Mouse (Mus musculus): ENCODE results near the gene Dmrt1.
A peak's percentile ranks its signal among the peaks of the same experiment; 100 is the strongest.
"Not testable (repeated sequence)": the region's sequence is repeated elsewhere in the genome, so short reads cannot be mapped to it uniquely, and the experiment has no call there.

Dmrt1 gene

DNA sequence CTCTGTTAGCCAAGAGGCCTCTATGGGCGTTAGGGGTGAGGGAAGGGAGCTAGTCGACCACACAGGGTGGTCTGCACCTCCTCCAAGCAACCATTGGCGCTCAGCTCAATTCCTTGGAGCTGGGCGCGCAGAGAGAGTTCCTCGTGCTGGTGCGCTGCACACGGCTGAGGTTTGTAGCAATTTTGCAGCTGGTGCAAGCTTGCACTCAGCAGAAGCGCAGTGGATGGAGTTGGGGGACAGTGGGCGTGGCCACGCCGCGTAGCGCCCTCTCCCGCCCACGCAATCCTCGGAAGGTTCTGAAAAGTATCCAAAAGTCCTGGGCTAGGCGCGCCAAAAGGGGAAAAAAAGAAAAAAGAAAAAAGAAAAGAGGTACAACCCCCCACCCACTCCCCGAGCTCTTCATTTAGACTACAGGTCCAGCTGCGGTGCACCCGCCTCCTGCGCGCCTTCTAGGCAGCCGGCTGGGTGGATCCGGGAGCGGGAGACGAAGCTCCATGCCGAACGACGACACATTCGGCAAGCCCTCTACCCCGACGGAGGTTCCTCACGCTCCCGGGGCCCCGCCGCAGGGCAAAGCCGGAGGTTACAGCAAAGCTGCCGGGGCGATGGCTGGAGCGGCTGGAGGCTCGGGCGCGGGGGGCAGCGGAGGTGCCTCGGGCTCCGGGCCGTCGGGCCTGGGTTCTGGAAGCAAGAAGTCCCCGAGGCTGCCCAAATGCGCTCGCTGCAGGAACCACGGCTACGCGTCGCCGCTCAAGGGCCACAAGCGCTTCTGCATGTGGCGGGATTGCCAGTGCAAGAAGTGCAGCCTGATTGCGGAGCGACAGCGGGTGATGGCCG is at the start of gene Dmrt1:
Dmrt1 (plus strand) TSS at position 259 of the 837 bp plus-strand sequence.
- no peak for DNase-seq (ENCODE audit: low spot score)

DNA sequence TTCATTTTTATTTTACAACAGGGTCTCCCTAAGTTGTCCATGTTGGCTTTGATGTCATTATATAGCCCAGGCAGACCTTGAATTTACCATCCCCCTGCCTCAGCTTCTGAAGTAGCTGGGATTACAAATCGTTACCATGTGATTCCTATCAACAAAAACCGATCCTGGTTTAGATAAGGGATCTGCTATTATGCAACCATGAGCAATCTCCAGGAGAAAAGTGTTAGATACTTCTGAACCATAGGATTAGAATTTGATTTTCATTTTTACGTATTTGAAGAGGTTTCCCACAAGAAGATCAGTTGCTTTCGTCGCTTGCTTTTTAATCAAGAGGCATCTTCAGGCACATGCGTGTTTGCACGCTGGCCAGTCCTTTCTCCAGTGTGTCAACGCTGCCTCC is 44.7 kb upstream of the Dmrt1 start:
- DNase-seq (ENCODE audit: low spot score): no peak

DNA sequence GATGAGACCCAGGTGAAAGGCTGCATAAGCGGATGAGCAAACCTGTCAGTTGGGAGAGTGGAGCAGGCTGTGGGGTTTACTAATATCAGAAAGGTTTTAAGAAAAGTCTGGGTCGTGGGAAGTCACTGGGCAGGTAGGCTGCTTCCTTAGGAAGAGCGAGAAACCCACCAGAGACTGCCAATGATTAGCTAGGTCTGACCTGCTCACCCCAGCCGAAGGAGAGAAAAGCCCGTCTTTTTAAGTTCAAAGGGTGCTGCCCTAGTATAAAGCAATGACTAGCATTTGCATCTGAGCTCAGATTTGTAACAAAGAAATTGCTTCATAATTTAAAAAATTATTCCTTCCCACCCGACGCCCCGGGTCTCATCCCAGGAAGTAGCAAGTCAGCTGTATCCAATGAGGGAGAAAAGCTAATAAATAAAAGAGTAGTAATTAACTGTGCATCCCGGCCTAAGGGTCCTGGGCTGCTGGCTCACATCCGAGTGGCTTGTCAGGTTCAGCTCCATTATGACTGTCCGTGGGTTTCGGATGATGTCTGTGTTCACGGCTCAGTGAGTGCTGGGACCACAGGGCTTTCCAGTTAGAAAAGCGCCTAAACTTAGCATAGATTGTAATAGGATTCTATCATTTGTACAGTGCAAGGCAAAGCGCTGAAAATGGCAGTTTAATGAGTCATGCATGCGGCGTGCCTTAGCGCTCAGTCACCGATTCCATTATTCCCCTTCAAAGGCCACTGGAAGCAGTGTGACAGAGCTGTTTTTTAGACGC is 43.7 kb upstream of the Dmrt1 start:
- no peak for DNase-seq (ENCODE audit: low spot score)

DNA sequence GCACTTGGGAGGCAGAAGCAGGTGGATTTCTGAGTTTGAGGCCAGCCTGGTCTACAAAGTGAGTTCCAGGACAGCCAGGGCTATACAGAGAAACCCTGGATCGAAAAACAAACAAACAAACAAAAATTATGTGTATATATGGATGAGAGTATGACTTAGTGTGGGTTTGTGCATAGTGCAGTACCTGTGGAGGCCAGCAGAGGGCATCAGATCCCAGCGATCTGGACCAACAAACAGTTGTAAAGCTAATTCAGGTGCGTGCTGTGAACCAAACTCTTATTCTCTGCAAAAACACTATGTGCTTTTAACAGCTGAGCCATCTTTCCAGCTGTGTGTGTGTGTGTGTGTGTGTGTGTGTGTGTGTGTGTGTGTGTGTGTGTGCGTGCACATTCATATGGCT is 29.6 kb upstream of the Dmrt1 start:
- DNase-seq (ENCODE audit: low spot score): not testable (repeated sequence)

DNA sequence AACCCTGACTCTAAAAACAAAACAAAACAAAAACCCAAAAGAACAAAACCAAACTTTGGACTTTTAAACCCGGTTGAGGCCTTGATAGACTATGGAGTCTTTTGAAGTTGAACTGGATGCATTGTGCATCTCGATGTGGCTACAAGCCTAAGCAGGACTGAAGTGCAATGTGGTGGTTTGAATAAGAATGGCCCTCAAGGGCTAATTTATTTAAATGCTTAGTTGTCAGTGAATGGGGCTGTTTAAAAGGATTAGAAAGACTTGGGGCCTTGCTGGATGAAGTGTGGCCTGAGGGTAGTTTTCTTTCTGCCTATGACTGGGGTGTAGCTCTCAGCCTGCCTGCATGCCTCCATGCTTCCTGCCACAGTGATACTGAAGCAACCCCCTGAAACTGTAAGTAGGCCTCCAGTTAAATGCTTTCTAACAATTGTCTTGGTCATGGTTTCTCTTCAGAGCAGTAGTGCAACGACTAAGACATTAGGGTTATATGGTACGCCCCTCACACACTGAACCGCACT is 26.2 kb upstream of the Dmrt1 start:
- no peak for DNase-seq (ENCODE audit: low spot score)

DNA sequence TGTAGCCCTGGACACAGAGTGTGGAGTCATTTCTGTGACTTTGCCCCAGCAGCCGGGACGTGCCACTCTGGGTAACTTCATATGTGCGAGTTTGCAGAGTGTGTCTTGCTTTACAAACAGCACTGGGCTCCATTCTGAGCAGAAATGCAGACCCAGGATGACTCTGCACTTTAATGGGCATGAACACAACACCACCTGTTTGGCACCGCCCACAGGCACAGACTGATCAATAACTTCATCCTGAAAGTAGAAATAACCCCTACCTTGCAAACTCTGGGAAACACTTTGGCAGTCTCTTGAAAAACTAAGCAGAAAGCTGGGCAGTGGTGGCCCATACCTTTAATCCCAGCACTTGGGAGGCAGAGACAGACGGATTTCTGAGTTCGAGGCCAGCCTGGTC is 24.6 kb upstream of the Dmrt1 start:
- no peak for DNase-seq (ENCODE audit: low spot score)

DNA sequence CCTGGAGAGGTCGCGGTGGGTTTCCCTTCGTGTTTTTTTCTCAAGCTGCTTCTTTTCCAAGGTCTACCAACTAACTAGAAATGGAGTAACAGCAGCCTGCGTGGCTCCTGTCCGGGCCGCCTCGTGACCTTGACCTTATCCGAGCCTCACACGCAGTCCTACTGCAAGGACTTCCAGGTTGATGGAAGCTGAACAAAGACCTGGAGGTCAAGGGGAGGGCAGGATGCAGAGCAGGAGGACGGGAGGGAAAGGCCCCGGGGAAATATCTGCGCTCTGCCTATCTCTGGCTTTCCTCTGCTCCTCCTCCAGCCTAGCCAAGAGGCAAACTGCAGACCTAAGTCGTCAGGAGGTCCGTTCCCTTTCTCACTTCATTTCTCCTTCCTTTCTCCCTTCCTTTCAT is 18.9 kb upstream of the Dmrt1 start:
- no peak for DNase-seq (ENCODE audit: low spot score)

DNA sequence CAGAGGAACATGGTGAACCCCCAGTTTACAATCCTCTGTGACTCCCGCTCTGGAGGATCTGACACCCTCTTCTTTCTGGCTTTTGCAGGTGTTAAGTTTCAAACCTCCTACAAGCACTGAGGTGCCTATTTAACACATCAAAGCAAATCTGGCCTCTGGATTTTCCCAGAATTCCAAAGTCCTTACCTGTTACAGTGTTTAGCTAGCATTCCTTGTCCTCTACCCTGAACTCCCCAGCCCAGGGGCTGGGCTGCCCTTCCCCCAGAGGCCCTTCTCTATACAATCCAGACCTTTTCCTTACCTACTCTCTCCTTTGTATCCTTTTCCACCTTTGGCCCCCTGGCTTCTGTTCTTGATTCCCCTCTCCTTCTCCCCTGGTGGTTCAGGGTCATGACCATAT is 18.1 kb upstream of the Dmrt1 start:
- no peak for DNase-seq (ENCODE audit: low spot score)

DNA sequence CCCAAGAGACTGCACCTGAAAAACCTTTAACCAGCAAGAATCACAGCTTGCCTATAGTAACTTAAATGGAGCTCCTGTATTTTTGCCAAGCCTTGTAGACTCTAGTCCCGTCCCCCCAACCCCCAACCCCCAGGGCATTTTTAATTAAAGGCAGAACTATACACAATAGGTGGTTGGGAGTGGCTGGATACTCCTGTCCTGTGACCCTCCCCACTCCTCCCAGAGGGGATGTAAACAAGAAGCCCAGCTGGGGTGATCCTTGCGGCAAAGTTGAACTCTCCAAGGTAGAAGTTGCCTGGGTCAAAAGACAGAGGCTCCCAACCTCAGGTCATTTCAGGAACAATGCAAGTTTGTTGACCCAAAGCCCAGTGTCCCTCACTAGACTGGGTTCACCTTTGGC is 16.9 kb upstream of the Dmrt1 start:
- DNase-seq (ENCODE audit: low spot score): no peak

DNA sequence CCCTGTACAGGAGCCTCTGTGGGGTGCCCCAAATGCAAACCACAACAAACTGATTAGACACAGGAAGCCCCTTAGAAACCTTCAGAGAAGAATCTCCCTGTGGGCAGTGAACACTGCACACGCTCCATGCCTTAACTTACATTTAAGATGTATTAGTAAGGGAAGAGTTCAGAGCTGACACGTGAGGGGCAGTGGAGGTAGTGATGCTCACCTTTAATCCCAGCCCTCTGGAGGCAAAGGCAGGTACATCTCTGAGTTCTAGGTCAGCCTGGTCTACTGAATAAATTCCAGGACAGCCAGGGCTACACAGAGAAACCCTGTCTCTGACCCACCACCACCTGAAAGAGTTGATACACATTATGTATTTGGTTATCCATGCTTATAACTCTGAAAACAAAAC is 15.9 kb upstream of the Dmrt1 start:
- no peak for DNase-seq (ENCODE audit: low spot score)

DNA sequence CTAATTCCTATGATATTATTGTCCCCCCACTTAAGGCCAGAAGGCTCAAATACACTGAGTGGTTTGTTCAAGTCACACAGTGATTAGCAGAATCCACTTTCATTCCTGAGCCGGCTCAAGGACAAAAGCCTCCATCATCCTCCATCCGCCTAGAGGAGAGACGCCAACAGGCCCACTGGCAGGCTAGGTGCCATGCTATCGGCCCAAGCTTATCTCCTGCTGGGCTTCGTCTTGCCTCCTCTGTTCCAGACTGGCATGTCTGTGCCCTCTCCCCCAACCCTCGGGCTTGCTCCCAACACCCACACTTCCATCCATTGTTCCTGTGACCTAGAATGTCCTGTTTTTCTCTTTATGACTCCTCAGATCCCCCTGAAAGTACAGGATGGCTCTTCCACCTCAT is 8.0 kb upstream of the Dmrt1 start:
- no peak for DNase-seq (ENCODE audit: low spot score)

DNA sequence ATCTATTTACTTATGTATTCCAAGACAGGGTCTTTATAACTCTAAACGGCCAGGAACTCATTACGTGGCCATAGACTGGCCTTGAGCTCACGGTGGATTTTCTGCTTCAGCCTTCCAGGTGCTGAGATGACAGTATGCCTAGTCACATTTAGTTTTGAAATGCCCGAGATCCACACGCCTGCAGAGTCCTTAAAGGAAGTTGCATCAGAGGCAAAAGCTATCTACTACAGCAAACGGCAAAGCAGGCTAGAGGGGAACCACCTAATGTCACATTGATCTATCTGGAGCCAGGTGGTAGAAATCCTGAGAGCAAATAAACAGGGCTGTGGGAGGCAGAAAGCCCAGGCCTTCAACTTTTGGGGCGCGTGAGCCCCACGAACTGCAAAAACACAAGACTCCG is 540 bp upstream of the Dmrt1 start:
- DNase-seq (ENCODE audit: low spot score): no peak

DNA sequence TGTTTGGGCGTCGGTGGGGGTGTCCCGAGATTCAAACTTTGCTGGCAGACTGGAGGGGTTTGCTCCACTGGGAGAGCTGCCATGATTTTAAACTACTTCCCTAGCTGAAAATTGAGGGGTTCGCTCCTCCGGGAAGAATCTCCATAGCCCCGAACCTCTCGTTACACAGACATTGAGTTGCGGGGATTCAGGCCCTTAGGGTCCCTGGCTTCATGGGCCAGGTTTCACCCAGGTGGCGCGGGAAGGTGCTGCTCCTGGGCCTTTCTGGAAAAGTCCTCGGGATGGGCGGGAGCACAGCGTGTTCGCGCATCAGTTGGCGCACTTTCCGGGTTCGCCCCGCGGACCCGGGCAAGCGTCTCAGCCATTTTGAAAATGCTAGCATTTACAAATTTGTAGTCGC is 1.2 kb downstream of the Dmrt1 start:
- no peak for DNase-seq (ENCODE audit: low spot score)

DNA sequence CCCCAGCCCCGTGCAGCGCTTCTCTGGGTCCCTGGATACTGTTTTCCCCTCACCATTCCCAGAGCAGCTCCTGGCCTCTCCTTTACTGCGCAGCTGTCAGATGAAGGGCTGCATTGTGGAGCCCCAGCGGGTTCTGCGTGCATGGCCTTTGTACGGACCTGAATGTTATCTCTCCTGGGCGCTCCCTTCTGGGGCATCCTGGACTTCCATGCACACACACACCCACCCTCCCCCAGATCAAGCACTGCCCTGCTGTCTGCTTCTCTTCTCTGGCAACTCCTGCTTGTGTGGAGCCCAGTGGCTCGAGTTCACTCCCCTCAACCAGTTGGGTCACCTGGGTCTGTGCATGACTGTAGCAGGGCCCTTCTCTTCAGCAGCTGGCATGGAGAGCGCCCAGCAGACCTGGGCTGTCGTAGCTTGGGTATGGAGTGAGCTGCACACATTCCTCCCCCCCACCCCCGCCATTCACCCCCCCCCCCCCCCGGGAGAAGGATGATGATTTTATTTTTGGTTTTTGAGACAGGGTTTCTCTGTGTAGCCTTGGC is 9.6 kb downstream of the Dmrt1 start:
- peak; percentile 12 for DNase-seq (ENCODE audit: low spot score)

DNA sequence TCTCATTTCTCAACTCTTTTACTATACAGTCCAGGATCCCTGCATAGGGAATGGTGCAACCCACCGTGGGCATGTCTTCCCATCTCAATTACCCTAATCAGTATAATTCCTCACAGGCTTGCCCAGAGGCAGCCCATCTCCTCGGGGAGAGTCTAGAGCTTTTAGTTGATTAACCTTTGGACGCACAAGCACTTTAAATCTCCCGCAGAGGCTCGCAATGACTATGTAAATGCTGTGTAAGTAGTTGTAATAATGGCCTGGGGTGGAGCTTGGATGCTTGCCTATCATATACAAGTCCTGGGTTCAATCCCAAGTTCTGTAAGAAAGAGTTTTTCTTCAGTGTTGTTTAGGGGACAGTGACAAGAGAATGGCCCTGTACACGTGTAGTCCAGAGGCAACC is 18.7 kb downstream of the Dmrt1 start:
- no peak for DNase-seq (ENCODE audit: low spot score)

DNA sequence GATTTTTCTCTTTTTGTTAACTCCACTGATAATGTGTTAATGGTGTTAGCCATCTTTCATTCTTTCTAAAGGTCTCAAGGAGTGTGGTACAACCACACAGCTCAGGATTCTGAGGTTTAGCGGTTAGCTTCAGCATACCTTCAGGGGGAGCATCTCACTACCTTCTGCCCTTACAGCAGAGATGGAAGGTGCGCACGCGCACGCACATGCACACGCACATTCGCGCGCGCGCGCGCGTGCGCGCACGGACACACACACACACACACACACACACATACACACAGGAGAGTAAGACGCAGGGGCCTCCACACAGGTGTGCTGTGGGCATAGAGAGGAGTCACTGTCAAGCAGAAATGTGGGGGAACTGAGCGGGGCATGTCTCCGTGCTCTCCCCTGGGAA is 20.3 kb downstream of the Dmrt1 start:
- no peak for DNase-seq (ENCODE audit: low spot score)

DNA sequence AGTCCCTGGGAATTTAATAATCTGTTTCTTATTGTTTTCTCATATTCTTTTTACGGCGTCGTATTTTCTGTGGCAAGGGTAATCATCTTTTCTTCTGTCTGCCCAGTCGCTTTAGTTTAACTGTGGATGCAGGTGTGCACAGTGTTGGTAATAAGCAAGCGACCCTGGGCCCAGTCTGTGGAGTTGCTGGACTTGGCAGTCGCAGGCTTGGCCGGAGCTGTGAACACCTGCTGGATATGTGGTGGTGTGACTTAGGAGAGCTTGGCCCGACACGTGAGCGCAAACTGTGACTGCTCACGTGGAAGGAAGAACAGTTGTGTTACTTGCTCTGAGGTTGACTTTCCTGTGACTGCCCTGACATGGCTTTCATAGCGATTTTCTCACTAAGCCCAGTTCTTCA is 24.3 kb downstream of the Dmrt1 start:
- no peak for DNase-seq (ENCODE audit: low spot score)

DNA sequence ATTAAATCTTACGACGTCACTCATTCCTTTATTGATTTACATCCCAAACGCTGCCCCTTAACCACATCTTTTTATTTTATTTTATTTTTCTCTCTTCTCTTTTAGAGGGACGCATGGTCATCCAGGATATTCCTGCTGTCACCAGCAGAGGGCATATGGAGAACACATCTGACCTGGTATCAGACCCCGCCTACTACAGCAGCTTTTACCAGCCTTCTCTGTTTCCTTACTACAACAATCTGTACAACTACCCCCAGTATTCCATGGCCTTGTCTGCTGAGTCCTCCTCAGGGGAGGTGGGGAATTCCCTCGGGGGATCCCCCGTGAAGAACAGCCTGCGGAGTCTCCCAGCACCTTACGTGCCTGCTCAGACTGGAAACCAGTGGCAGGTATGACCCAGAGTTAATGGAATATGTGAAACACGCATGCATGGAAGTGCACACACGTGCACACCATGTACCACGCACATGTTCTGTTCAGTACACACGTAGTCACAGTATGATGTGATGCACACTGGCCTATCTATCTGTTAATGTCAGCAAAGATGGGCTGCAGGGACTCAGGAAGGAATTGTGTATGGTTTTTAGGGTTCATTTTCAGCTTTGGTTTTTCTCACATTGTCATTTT is 40.4 kb downstream of the Dmrt1 start:
- no peak for DNase-seq (ENCODE audit: low spot score)

DNA sequence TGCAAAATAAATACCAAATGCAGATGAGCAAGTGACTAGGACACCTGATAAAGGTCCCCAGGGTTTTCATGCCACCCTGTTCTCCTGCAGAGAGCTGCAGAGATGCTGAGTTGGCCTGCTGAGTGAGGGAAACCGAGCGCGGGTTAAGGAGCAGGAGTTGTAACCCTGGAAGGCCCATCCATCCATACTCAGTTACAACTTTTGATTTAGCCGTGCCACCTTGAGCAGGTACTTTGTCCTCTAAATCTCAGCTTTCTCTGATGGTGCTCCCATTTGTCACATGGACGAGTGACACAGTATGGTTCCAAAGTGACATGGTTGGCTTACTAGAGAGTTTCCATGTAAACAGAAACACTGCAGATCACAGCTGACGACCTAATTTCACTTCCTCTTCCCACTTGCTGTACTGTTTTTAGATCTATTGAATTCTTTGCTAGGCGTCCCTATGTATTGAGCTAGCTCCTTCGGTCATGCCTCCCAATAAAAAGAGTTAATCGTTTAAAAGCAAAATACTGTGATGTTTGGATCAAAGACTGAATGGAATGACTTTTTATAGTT is 41.7 kb downstream of the Dmrt1 start:
- DNase-seq (ENCODE audit: low spot score): no peak

DNA sequence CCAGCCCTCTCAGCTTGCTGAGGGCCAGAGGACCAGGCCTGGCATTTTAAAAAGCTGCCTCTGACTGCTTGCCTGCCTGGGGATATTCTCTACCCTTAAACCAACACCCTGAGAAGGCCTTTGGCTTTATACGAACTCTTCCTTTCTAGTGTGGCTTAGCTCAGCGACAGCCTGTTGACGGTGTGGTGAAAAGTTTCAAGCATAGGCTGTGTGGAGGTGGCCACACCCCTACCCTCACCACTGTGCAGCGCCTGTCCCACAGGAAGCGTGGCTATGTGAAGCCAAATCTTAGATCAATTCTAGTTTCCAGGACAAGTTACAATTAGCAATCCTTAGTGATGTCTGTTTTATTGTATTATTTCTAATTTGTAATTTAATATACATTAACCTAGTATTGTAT is 44.9 kb downstream of the Dmrt1 start:
- no peak for DNase-seq (ENCODE audit: low spot score)

DNA sequence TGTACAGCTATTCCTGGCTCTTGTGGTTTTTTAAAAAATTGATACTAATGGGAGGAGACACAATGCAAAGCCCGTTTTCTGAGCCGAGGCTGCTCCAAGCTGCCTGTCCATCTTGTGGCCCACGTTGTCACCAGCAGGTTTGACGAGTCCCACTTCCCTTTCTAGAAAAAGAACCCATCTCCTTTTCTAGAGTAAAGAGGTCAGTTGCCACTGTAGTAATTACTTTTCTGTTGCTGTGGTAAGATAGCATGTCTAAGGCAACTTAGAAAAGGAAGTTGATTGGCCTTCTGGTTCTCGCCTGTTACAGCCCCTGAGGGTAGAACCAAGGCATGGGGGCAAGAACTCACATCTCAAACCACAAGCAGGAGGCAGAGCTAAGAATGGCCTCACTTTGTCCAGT is 45.6 kb downstream of the Dmrt1 start:
- DNase-seq (ENCODE audit: low spot score): no peak

DNA sequence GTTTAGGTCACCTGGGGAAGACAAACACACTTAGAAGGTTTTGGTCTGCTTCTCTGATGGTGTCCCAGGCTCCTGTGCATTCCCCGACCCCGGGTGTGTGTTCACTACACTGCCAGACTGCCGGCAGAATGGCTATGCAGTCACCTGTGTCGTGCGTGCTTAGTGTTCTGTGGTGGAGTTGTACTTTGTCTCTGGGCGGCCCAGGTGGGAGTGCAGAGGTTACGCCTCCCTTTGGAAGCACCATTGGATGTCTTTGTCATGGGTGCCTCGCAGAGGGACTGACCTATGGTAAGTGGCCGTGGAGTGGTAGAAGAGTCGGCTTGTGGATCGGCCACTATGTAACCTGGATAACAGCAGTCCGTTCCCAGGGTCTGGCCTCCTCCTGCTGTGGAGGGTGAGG is 59.0 kb downstream of the Dmrt1 start:
- DNase-seq (ENCODE audit: low spot score): no peak
